Mouse (Mus musculus): ENCODE data around the gene Dapk1.
"Not testable (repeated sequence)": the region's sequence is repeated elsewhere in the genome, so short reads cannot be mapped to it uniquely, and the experiment has no call there.

GRCm38 (mm10) chr13:60610971-60611370 is 9.2 kb downstream of the Dapk1 start:
- TF ChIP-seq GATA1 (IDR thresholded peaks at IDR 0.05; ENCODE audit: borderline replicate concordance, low read length); FLI1 (IDR thresholded peaks at IDR 0.05; ENCODE audit: low read length): not testable (repeated sequence)
